Mouse (Mus musculus) left cerebral cortex, postnatal 36 days (tissue): ENCODE measurements around the gene Lrrn4cl. TPM values are rescaled to one million over a fixed set of nuclear protein-coding genes. Genes with fewer than 3 reads are reported as not detected.
"Not testable (repeated sequence)": the region's sequence is repeated elsewhere in the genome, so short reads cannot be mapped to it uniquely, and the experiment has no call there.

ENCODE experiments used
- DNase-seq, 2 experiments: peaks; one replicate each; pipeline ENCODE4 v3.0.0; 2021 to 2022; ENCODE audit warnings: low spot score in 2 of 2, mixed read lengths in 1 of 2
- intact Hi-C: fragments of 180-260 bp; cut with DNase I; formaldehyde crosslinking; loops from one replicate; pipeline ENCODE4 v1.15.1; 2025
- total RNA-seq, 2 experiments: library from RNA; stranded (reverse); gene quantifications; 2 replicates each; pipeline ENCODE4 v1.2.3; 2021

Lrrn4cl gene
- total RNA-seq, 2 experiments from 2014 or later: 1.3 to 1.6 TPM

DNA sequence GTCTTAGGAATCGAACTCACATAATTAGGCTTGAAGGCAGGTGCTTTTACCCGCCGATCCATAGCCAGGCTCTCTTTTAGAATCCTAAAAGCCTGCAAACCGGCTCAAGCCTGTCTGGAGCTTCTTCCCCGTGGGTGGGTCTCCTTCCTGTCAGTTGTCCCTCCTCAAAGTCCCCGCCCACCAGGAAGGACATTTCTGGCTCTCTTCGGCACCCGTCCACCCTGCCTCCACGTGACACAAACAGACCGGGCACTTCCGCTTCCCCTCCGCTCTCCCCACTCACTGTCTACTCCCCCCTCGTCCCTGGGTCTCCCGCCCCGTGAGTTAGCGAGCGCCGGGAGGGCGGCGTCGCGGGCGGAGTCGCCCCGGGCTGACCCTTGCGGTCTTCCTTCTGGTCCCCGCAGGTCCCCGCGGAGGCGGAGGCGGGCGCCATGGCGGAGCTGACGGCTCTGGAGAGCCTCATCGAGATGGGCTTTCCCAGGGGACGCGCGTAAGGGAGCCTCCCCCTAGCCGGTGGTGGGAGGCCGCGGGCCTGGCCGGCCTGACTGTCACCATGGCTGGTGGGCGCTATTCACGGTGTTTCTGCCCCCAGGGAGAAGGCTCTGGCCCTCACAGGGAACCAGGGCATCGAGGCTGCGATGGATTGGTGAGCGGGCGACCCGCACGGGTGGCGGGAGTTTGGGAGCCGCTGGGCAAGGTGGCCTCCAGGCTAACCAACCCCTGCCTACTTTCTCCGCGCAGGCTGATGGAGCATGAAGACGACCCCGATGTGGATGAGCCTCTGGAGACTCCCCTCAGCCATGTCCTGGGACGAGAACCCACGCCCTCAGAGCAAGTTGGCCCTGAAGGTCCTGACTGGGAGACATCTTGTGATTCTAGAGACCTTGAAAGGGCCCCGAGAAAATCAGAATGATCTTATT lies 21.0 kb downstream of the Lrrn4cl start, which contains the start of gene Ubxn1:
Gene Ubxn1 (plus strand): TSS at position 230 of the 920 bp plus-strand sequence.
- intact Hi-C loops: no loop called here
- DNase-seq: peak; percentile 99

DNA sequence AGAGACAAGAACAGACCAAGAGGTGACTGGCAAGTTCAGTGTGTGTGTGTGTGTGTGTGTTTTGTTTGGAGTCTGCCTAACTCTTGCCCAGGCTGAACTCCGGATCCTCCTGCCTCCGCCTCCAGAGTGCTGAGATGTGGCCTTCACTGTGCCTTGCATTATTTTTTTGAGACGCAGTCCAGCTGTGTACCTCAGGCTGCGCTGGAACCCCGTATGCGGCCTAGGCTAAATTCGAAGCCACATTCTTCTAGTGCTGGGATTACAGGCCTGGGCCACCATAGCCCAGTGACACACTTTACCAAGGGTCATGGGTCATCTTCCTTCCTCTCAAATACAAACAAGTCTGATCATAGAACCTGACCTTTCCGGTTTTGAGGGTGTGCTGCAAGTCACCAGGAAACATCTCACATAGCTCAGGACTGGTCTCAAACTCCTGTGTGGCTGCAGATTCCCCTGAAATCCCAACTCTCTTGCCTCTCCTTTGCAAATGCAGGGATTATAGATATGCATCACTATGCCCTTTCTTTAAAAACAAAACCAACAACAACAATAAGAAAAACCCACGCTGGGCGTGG lies 21.8 kb downstream of the Lrrn4cl start:
- intact Hi-C loops: no loop called here
- no peak for DNase-seq

DNA sequence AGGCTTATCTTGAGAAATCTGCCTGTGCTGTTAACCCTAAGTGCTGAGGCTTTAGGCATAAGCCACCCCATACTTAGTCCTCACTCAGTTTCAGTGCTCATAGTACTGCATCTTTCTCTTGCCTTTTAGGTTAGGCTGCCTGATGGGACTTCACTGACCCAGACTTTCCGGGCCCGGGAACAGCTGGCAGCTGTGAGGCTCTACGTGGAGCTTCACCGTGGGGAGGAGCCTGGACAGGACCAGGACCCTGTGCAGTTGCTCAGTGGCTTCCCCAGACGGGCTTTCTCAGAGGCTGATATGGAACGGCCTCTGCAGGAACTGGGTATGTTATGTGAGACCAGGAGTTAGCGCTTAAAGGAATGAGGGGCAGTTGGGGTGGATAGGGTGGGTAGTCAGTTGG lies 24.5 kb downstream of the Lrrn4cl start:
- no peak for DNase-seq
- intact Hi-C loops: no loop called here

DNA sequence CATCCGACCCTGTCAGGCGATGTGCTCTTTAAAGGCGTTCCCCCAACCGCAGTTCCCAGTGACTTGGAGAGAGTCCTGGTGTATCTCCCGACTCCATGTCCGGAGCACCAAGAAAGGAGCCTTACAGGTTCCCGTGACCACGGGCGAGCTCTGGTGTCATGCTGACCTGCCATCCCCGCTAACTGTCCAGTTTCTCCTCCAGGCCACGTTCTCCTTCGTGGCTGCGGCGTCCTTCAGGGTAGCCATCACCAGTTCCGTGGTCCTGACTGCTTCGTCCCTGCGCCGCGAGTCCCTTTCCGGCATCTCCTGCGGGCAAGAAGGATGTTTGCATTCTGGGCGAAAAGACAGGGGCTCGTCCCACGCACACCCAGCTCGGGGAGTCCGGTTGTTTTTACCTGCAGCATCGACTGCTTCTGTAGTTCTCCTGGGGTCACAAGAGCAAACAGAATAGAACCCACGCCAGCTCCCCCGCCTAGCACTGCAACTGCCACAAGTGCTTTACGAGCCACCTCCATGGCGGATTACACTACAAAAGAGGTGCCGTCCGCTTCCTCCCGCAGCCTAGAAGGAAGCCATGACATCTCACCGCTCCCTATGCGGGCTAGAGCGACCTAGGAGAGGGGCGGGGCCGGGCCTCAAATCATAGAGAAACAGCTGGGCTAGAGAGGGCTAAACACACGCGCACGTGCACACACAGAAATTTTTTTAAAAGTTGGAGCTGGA lies 29.9 kb downstream of the Lrrn4cl start, which contains the start of gene Uqcc3:
Gene Uqcc3 (minus strand): TSS at position 613 of the 723 bp plus-strand sequence.
- intact Hi-C loops: no loop called here
- DNase-seq: peak; percentile 89 to 90

- intact Hi-C loops: no loop called here
- DNase-seq: no peak
Observed at GRCm38 (mm10) chr19:8881034-8881392, 30.4 kb downstream of the Lrrn4cl start.

- DNase-seq: no peak
- intact Hi-C loops: no loop called here
Observed at GRCm38 (mm10) chr19:8883616-8884015, 33.0 kb downstream of the Lrrn4cl start, which contains the start of the genes Lbhd1 and Gm49403. Gene Lbhd1, plus strand, starts transcription at chr19:8883732. Gene Gm49403, plus strand, starts transcription at chr19:8883930.

DNA sequence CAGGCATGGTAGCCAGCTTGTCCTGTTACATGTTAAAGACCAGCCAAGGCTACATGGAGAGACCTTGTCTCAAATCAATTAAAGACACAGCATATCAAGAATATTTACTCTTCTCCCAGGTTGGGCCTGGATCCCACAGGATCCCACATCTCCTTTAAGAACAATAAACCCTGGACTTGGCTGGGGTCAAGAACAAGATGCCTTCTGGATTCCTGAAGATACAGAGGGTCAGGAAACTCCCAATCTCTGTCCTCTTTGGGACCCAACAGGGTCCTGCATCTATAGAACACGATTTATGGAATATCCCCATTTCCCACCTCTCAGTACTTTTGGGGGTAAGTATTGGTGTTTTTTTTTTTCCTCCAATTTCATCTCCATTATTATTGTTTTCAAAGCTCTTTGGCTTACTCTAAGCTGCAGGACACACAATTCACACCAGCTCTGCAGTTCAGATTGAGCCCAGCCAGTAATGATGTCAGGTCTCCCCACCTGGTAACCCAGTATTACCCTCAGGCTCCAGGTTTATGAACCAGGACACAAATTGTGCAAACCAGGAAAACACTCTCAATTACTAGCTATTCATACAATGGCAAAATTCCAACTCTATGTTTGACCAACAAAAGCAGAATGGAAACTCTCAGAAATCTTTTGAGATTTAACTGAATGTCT lies 36.5 kb downstream of the Lrrn4cl start:
- no peak for DNase-seq
- intact Hi-C loops: loop anchor here (5.0 kb wide), 1 partner anchor 55 kb away; the partner anchor contains the start of gene Mta2

- no peak for DNase-seq
- intact Hi-C loops: loop anchor here (5.0 kb wide), 1 partner anchor 54 kb away; the partner anchor contains the start of gene Mta2
Observed at GRCm38 (mm10) chr19:8887585-8888463, 37.3 kb downstream of the Lrrn4cl start.

GRCm38 (mm10) chr19:8888511-8889385 lies 38.2 kb downstream of the Lrrn4cl start, which contains the start of the genes 1810009A15Rik and Gm49416:
Gene 1810009A15Rik, plus strand, starts transcription at chr19:8888853.
Gene Gm49416, plus strand, starts transcription at chr19:8888926.
- intact Hi-C loops: loop anchor here (5.0 kb wide), 1 partner anchor 54 kb away; the partner anchor contains the start of gene Mta2
- peak; percentile 94 for DNase-seq

GRCm38 (mm10) chr19:8892829-8893766 lies 42.5 kb downstream of the Lrrn4cl start, which contains the start of gene Ints5:
Gene Ints5, plus strand, starts transcription at chr19:8893005.
- intact Hi-C loops: no loop called here

GRCm38 (mm10) chr19:8895397-8895960 lies 44.9 kb downstream of the Lrrn4cl start:
- DNase-seq: no peak
- intact Hi-C loops: loop anchor here (5.0 kb wide), 1 partner anchor 53 kb away; no protein-coding TSS in a partner anchor

More at GRCm38 (mm10) chr19:8892829-8893766, 42.5 kb downstream of the Lrrn4cl start, which contains the start of gene Ints5:
- DNase-seq: peak; percentile 86

GRCm38 (mm10) chr19:8896231-8896630 lies 45.7 kb downstream of the Lrrn4cl start:
- intact Hi-C loops: loop anchor here (5.0 kb wide), 1 partner anchor 54 kb away; no protein-coding TSS in a partner anchor
- not testable (repeated sequence) for DNase-seq

- peak in 1 of 2 experiments; percentile 34 for DNase-seq
- intact Hi-C loops: loop anchor here (5.0 kb wide), 1 partner anchor 55 kb away; no protein-coding TSS in a partner anchor
Observed at GRCm38 (mm10) chr19:8897211-8897864, 46.8 kb downstream of the Lrrn4cl start.

DNA sequence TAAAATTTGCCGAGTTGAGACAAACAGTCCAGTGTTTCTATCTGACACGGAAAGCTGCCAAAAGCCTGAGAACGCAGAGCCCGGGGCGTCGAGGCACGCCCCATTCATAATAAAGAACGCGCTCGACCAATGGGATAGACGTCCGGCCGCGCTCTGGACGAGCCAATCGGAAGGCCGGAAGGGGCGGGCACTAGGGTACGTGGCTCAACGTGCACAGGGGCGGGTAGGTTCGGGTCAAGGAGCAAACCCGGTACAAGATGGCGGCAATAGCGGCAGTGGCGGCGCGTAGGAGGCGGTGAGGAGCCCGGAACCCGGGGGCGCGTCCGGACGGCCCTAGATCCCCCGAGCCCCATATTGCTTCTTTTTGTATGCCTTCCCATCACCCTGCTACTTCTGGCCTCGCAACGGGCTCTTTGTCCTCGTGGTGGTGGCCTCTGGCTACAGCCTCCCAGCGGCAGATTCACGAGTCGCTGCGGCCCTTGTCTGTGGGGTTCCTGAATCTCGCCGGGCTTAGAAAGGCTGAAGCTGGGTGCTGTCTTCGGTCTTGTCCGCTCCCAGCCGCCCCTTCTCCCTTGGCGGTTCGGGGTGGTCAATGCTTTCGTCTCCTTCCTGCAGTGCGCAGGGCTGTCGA lies 47.4 kb downstream of the Lrrn4cl start, which contains the start of gene Ganab:
Gene Ganab (plus strand): TSS at position 207 of the 631 bp plus-strand sequence.
- peak; percentile 95 to 96 for DNase-seq
- intact Hi-C loops: loop anchor here (2.0 to 5.0 kb wide), 2 partner anchors 21 to 56 kb away; no protein-coding TSS in a partner anchor
